Mouse (Mus musculus): ENCODE results near the gene Espnl. TPM values are rescaled to one million over a fixed set of nuclear protein-coding genes. Genes with fewer than 3 reads are reported as not detected.

The Espnl gene
- polyA plus RNA-seq, 2 experiments: 0.01 to 0.03 TPM

DNA sequence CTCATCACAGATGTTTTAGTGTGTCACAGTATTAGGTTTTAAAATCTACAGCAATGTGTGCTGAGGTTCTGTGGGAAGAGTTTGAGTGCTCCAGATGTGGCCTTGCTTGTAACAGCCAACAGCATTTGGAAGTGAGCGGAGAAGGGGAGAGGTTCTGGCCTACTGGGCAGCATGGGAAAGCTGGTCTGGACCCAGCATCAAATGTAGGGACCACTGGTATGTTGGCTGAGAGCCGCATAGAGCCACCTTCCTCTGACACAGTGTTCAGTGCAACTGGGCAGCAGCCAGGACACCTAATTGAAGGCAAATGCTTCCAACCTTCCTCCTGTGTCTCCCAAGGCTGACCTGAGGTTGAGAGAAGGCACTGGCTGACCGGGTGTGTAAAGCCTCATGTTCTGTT lies 19.9 kb upstream of the Espnl start:
- TF ChIP-seq CTCF (IDR thresholded peaks at IDR 0.05; ENCODE audit: low read depth) (no peak), EP300 (IDR thresholded peaks at IDR 0.05; ENCODE audit: low read depth) (no peak)
- Histone ChIP-seq H3K4me3 (ENCODE audit: insufficient read depth in 1 of 2, low read depth in 2 of 2, low read length in 2 of 2) (no peak overlapping the region), H3K4me1 (replicated peaks; ENCODE audit: control insufficient read depth in 2 of 2, insufficient read depth in 2 of 2, low read length in 1 of 2) (peaks cover 19 to 34% of the 10 kb centered on the region in 2 experiments), H3K4me2 (ENCODE audit: low read depth) (no peak overlapping the region), H3K36me3 (replicated peaks; ENCODE audit: control insufficient read depth, insufficient read depth, low read depth) (peaks cover 21% of the 10 kb centered on the region), H3K9ac (replicated peaks) (no peak overlapping the region), H3K9me3 (ENCODE audit: control insufficient read depth, low read length) (no peaks in the 10 kb centered on the region), H3K27ac (peak overlapping the region; percentile 9; the same call in 1 of the 2 replicates), H3K27me3 (ENCODE audit: control insufficient read depth, insufficient read depth, low read length) (no peaks in the 10 kb centered on the region)
- 73% methylated on average over 3 of the region's 3 CpGs for WGBS (ENCODE audit: insufficient replicate concordance)
- DNase-seq (ENCODE audit: low read depth in 3 of 3, low spot score in 3 of 3) (no peak), ATAC-seq (ENCODE audit: insufficient read depth) (no peak)

DNA sequence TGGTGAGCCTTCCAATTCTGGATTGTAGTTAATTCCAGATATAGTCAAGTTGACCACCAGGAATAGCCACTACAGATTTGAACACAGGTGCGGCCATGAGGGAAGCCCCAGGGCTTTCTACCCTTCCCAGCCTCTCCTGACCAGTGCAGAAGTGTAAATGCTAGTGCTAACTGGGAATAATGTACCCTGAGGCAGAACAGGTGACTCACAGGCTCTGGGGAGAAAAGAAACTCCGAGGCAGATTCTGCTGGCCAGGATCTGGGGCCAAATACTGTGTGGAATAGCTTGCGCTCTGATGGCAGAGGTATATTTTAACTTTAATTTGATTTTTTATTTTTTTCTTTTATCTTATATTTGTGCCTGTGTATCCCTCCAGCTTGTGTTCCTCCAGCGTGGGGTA lies 17.3 kb upstream of the Espnl start:
- H3K4me2 ChIP-seq (ENCODE audit: low read depth): no peak overlapping the region

DNA sequence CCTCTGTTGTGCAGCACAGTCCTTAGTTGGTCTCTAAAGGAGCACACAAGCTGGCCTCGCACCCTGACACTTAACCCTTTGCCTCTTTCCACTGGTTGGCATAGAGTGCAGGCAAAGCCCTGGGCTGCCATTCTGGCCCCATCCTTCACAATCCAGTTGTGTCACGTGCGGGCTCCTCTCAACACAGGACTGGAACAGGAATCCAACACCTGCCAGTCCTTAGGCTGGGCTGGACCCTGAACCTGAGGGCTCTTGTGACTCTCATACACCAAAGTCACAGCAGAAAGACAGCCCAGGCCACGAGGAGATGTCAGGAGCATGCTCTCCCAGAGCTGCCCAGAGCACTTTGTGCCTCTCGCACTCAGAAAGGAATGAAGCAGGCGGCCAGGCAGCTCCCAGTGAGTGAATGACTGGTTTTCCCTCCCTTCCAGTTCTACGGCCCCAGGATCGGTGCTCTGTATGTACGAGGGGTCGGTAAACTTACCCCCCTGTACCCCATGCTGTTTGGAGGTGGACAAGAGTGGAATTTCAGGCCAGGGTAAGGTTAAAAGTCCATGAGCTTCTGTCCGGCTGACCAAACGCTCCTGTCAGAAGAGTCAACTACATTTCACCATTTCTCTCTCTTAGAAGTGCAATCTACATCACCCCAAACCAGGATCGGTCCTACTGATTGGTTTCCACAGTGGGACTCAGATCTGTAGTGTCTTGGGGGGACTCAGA lies 12.3 kb upstream of the Espnl start:
- 75% methylated on average over 13 of the region's 13 CpGs for WGBS (ENCODE audit: insufficient replicate concordance)
- TF ChIP-seq CTCF (IDR thresholded peaks at IDR 0.05; ENCODE audit: low read depth): no peak
- Histone ChIP-seq H3K27ac (no peak overlapping the region), H3K4me1 (replicated peaks; ENCODE audit: control insufficient read depth in 2 of 2, insufficient read depth in 2 of 2, low read length in 1 of 2) (no peaks in the 10 kb centered on the region), H3K4me2 (ENCODE audit: low read depth) (no peak overlapping the region), H3K9ac (replicated peaks) (no peak overlapping the region), H3K27me3 (ENCODE audit: control insufficient read depth, insufficient read depth, low read length) (no peaks in the 10 kb centered on the region), H3K36me3 (replicated peaks; ENCODE audit: control insufficient read depth, insufficient read depth, low read depth) (peaks cover 47% of the 10 kb centered on the region), H3K4me3 (ENCODE audit: insufficient read depth in 1 of 2, low read depth in 2 of 2, low read length in 2 of 2) (no peak overlapping the region), H3K9me3 (ENCODE audit: control insufficient read depth, low read length) (no peaks in the 10 kb centered on the region)
- DNase-seq (ENCODE audit: low read depth in 3 of 3, low spot score in 3 of 3): no peak
- ATAC-seq (ENCODE audit: insufficient read depth): peak; percentile 31; the same call in 1 of the 2 replicates

More for the DNA sequence above, 17.3 kb upstream of the Espnl start:
- DNase-seq (ENCODE audit: low read depth in 3 of 3, low spot score in 3 of 3) (no peak), ATAC-seq (ENCODE audit: insufficient read depth) (no peak)
- Histone ChIP-seq H3K27ac (no peak overlapping the region), H3K36me3 (replicated peaks; ENCODE audit: control insufficient read depth, insufficient read depth, low read depth) (peaks cover 43% of the 10 kb centered on the region), H3K9ac (replicated peaks) (no peak overlapping the region), H3K4me1 (replicated peaks; ENCODE audit: control insufficient read depth in 2 of 2, insufficient read depth in 2 of 2, low read length in 1 of 2) (peaks cover 10 to 23% of the 10 kb centered on the region in 2 experiments), H3K27me3 (ENCODE audit: control insufficient read depth, insufficient read depth, low read length) (no peaks in the 10 kb centered on the region), H3K9me3 (ENCODE audit: control insufficient read depth, low read length) (no peaks in the 10 kb centered on the region), H3K4me3 (ENCODE audit: insufficient read depth in 1 of 2, low read depth in 2 of 2, low read length in 2 of 2) (no peak overlapping the region)
- TF ChIP-seq EP300 (IDR thresholded peaks at IDR 0.05; ENCODE audit: low read depth) (no peak), CTCF (IDR thresholded peaks at IDR 0.05; ENCODE audit: low read depth) (no peak)
- 81% methylated on average over 4 of the region's 4 CpGs for WGBS (ENCODE audit: insufficient replicate concordance)

DNA sequence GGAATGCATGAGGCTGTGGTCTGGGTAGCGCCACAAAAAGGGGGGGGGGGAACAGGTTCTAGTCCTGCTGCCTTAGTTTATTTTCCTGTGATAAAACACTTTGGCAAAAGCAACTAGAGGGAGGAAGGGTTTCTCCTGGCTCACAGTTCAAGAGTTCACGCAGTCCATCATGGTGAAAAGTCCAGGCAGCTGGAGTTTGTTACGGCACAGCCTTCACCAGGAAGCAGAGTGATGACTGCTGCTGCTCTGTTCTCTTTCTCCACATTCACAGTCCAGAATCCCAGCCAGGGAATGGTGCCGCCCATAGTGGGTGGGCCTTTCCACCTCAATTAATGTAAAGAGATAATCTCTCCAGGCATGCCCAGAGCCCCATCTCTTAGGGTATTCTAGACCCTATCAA lies 9.6 kb upstream of the Espnl start:
- 84% methylated on average over 4 of the region's 4 CpGs for WGBS (ENCODE audit: insufficient replicate concordance)
- H3K4me1 ChIP-seq (replicated peaks; ENCODE audit: control insufficient read depth in 2 of 2, insufficient read depth in 2 of 2, low read length in 1 of 2): no peaks in the 10 kb centered on the region
- no peak overlapping the region for H3K9ac ChIP-seq (replicated peaks)
- H3K27ac ChIP-seq: no peak overlapping the region
- no peak overlapping the region for H3K4me3 ChIP-seq (ENCODE audit: insufficient read depth in 1 of 2, low read depth in 2 of 2, low read length in 2 of 2)
- DNase-seq (ENCODE audit: low read depth in 3 of 3, low spot score in 3 of 3): no peak
- TF ChIP-seq EP300 (IDR thresholded peaks at IDR 0.05; ENCODE audit: low read depth) (no peak), CTCF (IDR thresholded peaks at IDR 0.05; ENCODE audit: low read depth) (no peak)
- peaks cover 33% of the 10 kb centered on the region for H3K36me3 ChIP-seq (replicated peaks; ENCODE audit: control insufficient read depth, insufficient read depth, low read depth)
- H3K4me2 ChIP-seq (ENCODE audit: low read depth): no peak overlapping the region
- no peaks in the 10 kb centered on the region for H3K27me3 ChIP-seq (ENCODE audit: control insufficient read depth, insufficient read depth, low read length)
- no peak for ATAC-seq (ENCODE audit: insufficient read depth)
- no peaks in the 10 kb centered on the region for H3K9me3 ChIP-seq (ENCODE audit: control insufficient read depth, low read length)

DNA sequence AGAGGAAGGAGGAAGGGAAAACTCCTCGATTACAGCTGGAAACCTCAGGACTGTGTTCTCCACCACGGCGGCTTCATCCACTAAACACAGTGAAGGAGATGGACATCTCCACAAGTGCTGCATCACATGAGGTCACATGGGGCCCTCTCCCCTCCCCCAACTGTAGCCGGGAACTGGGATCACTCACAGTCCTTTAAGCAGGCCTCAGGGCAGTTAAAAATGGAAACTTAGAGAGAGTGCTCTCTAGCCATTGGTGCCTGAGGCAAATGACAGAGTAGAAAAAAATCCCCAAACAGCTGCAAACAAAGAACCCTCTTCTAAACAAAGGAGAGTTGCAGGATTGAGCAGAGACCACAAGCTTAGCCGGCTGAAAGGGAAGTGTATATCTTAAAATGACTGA lies 8.6 kb upstream of the Espnl start:
- Histone ChIP-seq H3K36me3 (replicated peaks; ENCODE audit: control insufficient read depth, insufficient read depth, low read depth) (peaks cover 27% of the 10 kb centered on the region), H3K27me3 (ENCODE audit: control insufficient read depth, insufficient read depth, low read length) (no peaks in the 10 kb centered on the region), H3K27ac (no peak overlapping the region), H3K4me2 (ENCODE audit: low read depth) (no peak overlapping the region), H3K4me3 (ENCODE audit: insufficient read depth in 1 of 2, low read depth in 2 of 2, low read length in 2 of 2) (no peak overlapping the region), H3K9ac (replicated peaks) (no peak overlapping the region), H3K9me3 (ENCODE audit: control insufficient read depth, low read length) (no peaks in the 10 kb centered on the region), H3K4me1 (replicated peaks; ENCODE audit: control insufficient read depth in 2 of 2, insufficient read depth in 2 of 2, low read length in 1 of 2) (no peaks in the 10 kb centered on the region)
- ATAC-seq (ENCODE audit: insufficient read depth) (no peak), DNase-seq (ENCODE audit: low read depth in 3 of 3, low spot score in 3 of 3) (no peak)
- TF ChIP-seq EP300 (IDR thresholded peaks at IDR 0.05; ENCODE audit: low read depth): no peak
- TF ChIP-seq CTCF (IDR thresholded peaks at IDR 0.05; ENCODE audit: low read depth): no peak
- WGBS (ENCODE audit: insufficient replicate concordance): 70% methylated on average over 5 of the region's 5 CpGs
